Mouse (Mus musculus): ENCODE data around the gene Lurap1. TPM values are rescaled to one million over a fixed set of nuclear protein-coding genes. Genes with fewer than 3 reads are reported as not detected.

Lurap1 gene
- polyA plus RNA-seq, 1 experiment from 2014 or later, result 2.3 TPM

- ATAC-seq (ENCODE audit: insufficient number of reproducible peaks, low FRiP score), result no peak
- no peaks in the 10 kb centered on the region for H3K27me3 ChIP-seq (replicated peaks)
- peaks cover 23% of the 10 kb centered on the region for H3K4me1 ChIP-seq (replicated peaks)
- no peaks in the 10 kb centered on the region for H3K9me3 ChIP-seq (replicated peaks)
- 42% methylated on average over 3 of the region's 3 CpGs for WGBS
- H3K4me3 ChIP-seq, result no peak overlapping the region
- no peak overlapping the region; the same call in 1 of the 2 replicates for H3K27ac ChIP-seq (ENCODE audit: poor library complexity, severe bottlenecking)
- peaks cover 56% of the 10 kb centered on the region for H3K36me3 ChIP-seq
- no peak overlapping the region for H3K4me2 ChIP-seq
- no peak overlapping the region for H3K9ac ChIP-seq
Measured at GRCm38 (mm10) chr4:116160769-116161168, 9.6 kb upstream of the Lurap1 start.

GRCm38 (mm10) chr4:116159912-116160311 is 8.8 kb upstream of the Lurap1 start:
- no peak overlapping the region for H3K4me2 ChIP-seq

GRCm38 (mm10) chr4:116157882-116158281 is 6.7 kb upstream of the Lurap1 start:
- Histone ChIP-seq H3K9me3 (replicated peaks) (no peaks in the 10 kb centered on the region), H3K4me3 (no peak overlapping the region), H3K27me3 (replicated peaks) (no peaks in the 10 kb centered on the region), H3K27ac (ENCODE audit: poor library complexity, severe bottlenecking) (no peak overlapping the region), H3K36me3 (peaks cover 85% of the 10 kb centered on the region), H3K9ac (no peak overlapping the region), H3K4me2 (no peak overlapping the region), H3K4me1 (replicated peaks) (peaks cover 18% of the 10 kb centered on the region)
- WGBS, result 84% methylated on average over 2 of the region's 2 CpGs
- ATAC-seq (ENCODE audit: insufficient number of reproducible peaks, low FRiP score), result no peak

More at GRCm38 (mm10) chr4:116159912-116160311, 8.8 kb upstream of the Lurap1 start:
- no peak overlapping the region for H3K4me3 ChIP-seq
- 74% methylated on average over 3 of the region's 3 CpGs for WGBS
- no peak overlapping the region for H3K9ac ChIP-seq
- H3K27me3 ChIP-seq (replicated peaks), result no peaks in the 10 kb centered on the region
- H3K36me3 ChIP-seq, result peaks cover 65% of the 10 kb centered on the region
- peaks cover 22% of the 10 kb centered on the region for H3K4me1 ChIP-seq (replicated peaks)
- no peak overlapping the region for H3K27ac ChIP-seq (ENCODE audit: poor library complexity, severe bottlenecking)
- no peaks in the 10 kb centered on the region for H3K9me3 ChIP-seq (replicated peaks)
- ATAC-seq (ENCODE audit: insufficient number of reproducible peaks, low FRiP score), result no peak

DNA sequence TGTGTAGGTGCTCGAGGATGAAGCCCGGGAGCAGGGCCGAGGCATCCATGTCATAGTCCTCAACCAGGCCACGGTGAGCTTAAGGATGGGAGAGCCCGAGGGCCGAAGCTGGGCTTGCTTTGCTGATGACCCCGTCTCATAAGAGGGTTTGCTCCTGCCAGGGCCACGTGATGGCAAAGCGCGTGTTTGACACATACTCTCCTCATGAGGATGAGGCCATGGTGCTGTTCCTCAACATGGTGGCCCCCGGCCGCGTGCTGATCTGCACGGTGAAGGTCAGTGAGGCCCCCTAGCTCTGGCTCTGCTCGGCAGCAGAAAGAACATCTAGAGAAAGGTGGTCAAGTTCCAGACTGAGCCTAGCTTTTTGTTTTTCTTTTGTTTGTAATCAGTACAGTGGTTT is 1.6 kb upstream of the Lurap1 start:
- WGBS, result 93% methylated on average over 15 of the region's 15 CpGs
- H3K36me3 ChIP-seq, result peaks cover 61% of the 10 kb centered on the region
- no peak overlapping the region for H3K4me3 ChIP-seq
- no peak overlapping the region for H3K9ac ChIP-seq
- H3K4me1 ChIP-seq (replicated peaks), result peaks cover 11% of the 10 kb centered on the region
- H3K9me3 ChIP-seq (replicated peaks), result no peaks in the 10 kb centered on the region
- no peak for ATAC-seq (ENCODE audit: insufficient number of reproducible peaks, low FRiP score)
- no peak overlapping the region for H3K4me2 ChIP-seq
- no peaks in the 10 kb centered on the region for H3K27me3 ChIP-seq (replicated peaks)
- H3K27ac ChIP-seq (ENCODE audit: poor library complexity, severe bottlenecking), result no peak overlapping the region

- H3K4me3 ChIP-seq, result peak overlapping the region; percentile 88
- H3K4me2 ChIP-seq, result peak overlapping the region; percentile 83
- H3K9me3 ChIP-seq (replicated peaks), result 0 out of 2 replicates have a peak, but pooled peaks cover 4% of the 10 kb centered on the region
- peaks cover 43% of the 10 kb centered on the region for H3K36me3 ChIP-seq
- peak overlapping the region; percentile 91 for H3K27ac ChIP-seq (ENCODE audit: poor library complexity, severe bottlenecking)
- H3K27me3 ChIP-seq (replicated peaks), result no peaks in the 10 kb centered on the region
- no peak for ATAC-seq (ENCODE audit: insufficient number of reproducible peaks, low FRiP score)
- H3K4me1 ChIP-seq (replicated peaks), result peaks cover 11% of the 10 kb centered on the region
- WGBS, result 14% methylated on average over 4 of the region's 4 CpGs
- peak overlapping the region; percentile 95 for H3K9ac ChIP-seq
Measured at GRCm38 (mm10) chr4:116150862-116151221, 296 bp downstream of the Lurap1 start.

- Histone ChIP-seq H3K4me1 (replicated peaks) (peaks cover 11% of the 10 kb centered on the region), H3K4me2 (peak overlapping the region; percentile 83), H3K9ac (peak overlapping the region; percentile 95), H3K27me3 (replicated peaks) (no peaks in the 10 kb centered on the region), H3K4me3 (peak overlapping the region; percentile 88), H3K36me3 (peaks cover 37% of the 10 kb centered on the region), H3K9me3 (replicated peaks) (0 out of 2 replicates have a peak, but pooled peaks cover 4% of the 10 kb centered on the region), H3K27ac (ENCODE audit: poor library complexity, severe bottlenecking) (peak overlapping the region; percentile 91)
- WGBS, result 4% methylated on average over 70 of the region's 73 CpGs
- ATAC-seq (ENCODE audit: insufficient number of reproducible peaks, low FRiP score), result peak; percentile 94
Measured at GRCm38 (mm10) chr4:116150156-116150861, 829 bp downstream of the Lurap1 start.

- ATAC-seq (ENCODE audit: insufficient number of reproducible peaks, low FRiP score), result 0 out of 2 replicates have a peak, but pooled peaks have one; percentile 12
- Histone ChIP-seq H3K27ac (ENCODE audit: poor library complexity, severe bottlenecking) (peak overlapping the region; percentile 91), H3K27me3 (replicated peaks) (no peaks in the 10 kb centered on the region), H3K4me2 (peak overlapping the region; percentile 83), H3K9ac (peak overlapping the region; percentile 95), H3K4me1 (replicated peaks) (peaks cover 13% of the 10 kb centered on the region), H3K36me3 (peaks cover 32% of the 10 kb centered on the region), H3K9me3 (replicated peaks) (0 out of 2 replicates have a peak, but pooled peaks cover 4% of the 10 kb centered on the region), H3K4me3 (peak overlapping the region; percentile 88)
- whole genome bisulfite sequencing, result 21% methylated on average over 6 of the region's 6 CpGs
Measured at GRCm38 (mm10) chr4:116149812-116150155, 1.4 kb downstream of the Lurap1 start.

GRCm38 (mm10) chr4:116143891-116144717 is 7.0 kb downstream of the Lurap1 start:
- Histone ChIP-seq H3K4me1 (replicated peaks) (peaks cover 15% of the 10 kb centered on the region), H3K4me3 (peak overlapping the region; percentile 75), H3K36me3 (no peaks in the 10 kb centered on the region), H3K4me2 (peak overlapping the region; percentile 98), H3K9me3 (replicated peaks) (0 out of 2 replicates have a peak, but pooled peaks cover 4% of the 10 kb centered on the region), H3K27me3 (replicated peaks) (0 out of 2 replicates have a peak, but pooled peaks cover 6% of the 10 kb centered on the region), H3K27ac (ENCODE audit: poor library complexity, severe bottlenecking) (no peak overlapping the region), H3K9ac (peak overlapping the region; percentile 79)
- peak; percentile 77 for ATAC-seq (ENCODE audit: insufficient number of reproducible peaks, low FRiP score)
- under 1% methylated on average over 47 of the region's 47 CpGs for WGBS

DNA sequence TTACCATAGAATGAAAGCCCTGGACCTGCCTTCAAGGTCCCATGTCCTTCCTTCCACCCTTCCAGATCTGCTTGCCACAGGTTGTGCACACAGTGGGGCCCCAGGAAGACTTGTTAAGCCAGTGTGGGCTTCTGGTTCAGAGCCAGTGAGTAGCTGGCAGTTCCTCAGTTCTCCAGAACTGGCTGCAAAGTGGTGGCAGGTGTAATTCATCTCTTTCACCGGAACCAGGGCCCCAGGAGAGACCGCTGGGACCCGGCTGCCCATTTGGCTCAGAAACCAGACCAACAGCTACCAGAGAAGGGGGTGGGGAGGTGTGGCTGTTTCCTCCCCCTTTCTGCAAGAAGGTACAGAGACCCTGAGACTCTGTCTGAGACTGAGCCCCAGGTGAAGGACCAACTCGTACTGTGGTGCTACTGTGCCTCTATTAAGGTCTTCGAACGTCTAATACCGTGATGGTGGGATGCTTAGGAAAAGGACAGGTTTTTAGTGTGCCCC is 7.8 kb downstream of the Lurap1 start:
- Histone ChIP-seq H3K4me1 (replicated peaks) (peaks cover 15% of the 10 kb centered on the region), H3K4me2 (peak overlapping the region; percentile 98), H3K4me3 (peak overlapping the region; percentile 75), H3K36me3 (no peaks in the 10 kb centered on the region), H3K9ac (peak overlapping the region; percentile 79; the same call in 1 of the 2 replicates), H3K9me3 (replicated peaks) (0 out of 2 replicates have a peak, but pooled peaks cover 4% of the 10 kb centered on the region), H3K27ac (ENCODE audit: poor library complexity, severe bottlenecking) (no peak overlapping the region), H3K27me3 (replicated peaks) (0 out of 2 replicates have a peak, but pooled peaks cover 6% of the 10 kb centered on the region)
- WGBS, result 9% methylated on average over 7 of the region's 7 CpGs
- ATAC-seq (ENCODE audit: insufficient number of reproducible peaks, low FRiP score), result no peak

- peaks cover 18% of the 10 kb centered on the region for H3K4me1 ChIP-seq (replicated peaks)
- H3K36me3 ChIP-seq, result no peaks in the 10 kb centered on the region
- H3K27me3 ChIP-seq (replicated peaks), result 0 out of 2 replicates have a peak, but pooled peaks cover 6% of the 10 kb centered on the region
- no peak overlapping the region for H3K4me3 ChIP-seq
- H3K9me3 ChIP-seq (replicated peaks), result 0 out of 2 replicates have a peak, but pooled peaks cover 3% of the 10 kb centered on the region
- no peak overlapping the region for H3K4me2 ChIP-seq
- no peak for ATAC-seq (ENCODE audit: insufficient number of reproducible peaks, low FRiP score)
- 85% methylated on average over 7 of the region's 7 CpGs for WGBS
- H3K9ac ChIP-seq, result no peak overlapping the region
- no peak overlapping the region for H3K27ac ChIP-seq (ENCODE audit: poor library complexity, severe bottlenecking)
Measured at GRCm38 (mm10) chr4:116142269-116142668, 8.9 kb downstream of the Lurap1 start.

GRCm38 (mm10) chr4:116141736-116142135 is 9.4 kb downstream of the Lurap1 start:
- no peak overlapping the region for H3K27ac ChIP-seq (ENCODE audit: poor library complexity, severe bottlenecking)
- H3K36me3 ChIP-seq, result no peaks in the 10 kb centered on the region
- H3K27me3 ChIP-seq (replicated peaks), result 0 out of 2 replicates have a peak, but pooled peaks cover 6% of the 10 kb centered on the region
- WGBS, result 58% methylated on average over 1 of the region's 1 CpGs
- H3K4me1 ChIP-seq (replicated peaks), result peaks cover 22% of the 10 kb centered on the region
- no peak overlapping the region for H3K9ac ChIP-seq
- no peak overlapping the region for H3K4me3 ChIP-seq
- ATAC-seq (ENCODE audit: insufficient number of reproducible peaks, low FRiP score), result no peak
- no peak overlapping the region for H3K4me2 ChIP-seq
- no peaks in the 10 kb centered on the region for H3K9me3 ChIP-seq (replicated peaks)

Data from heart, embryonic 12.5 days (tissue).